Mouse (Mus musculus): ENCODE results near the gene 4930519P11Rik. TPM values are rescaled to one million over a fixed set of nuclear protein-coding genes. Genes with fewer than 3 reads are reported as not detected.

Gene 4930519P11Rik
- total and polyA plus RNA-seq, 2 experiments from 2014 or later = 1.1 TPM; not detected in 1

DNA sequence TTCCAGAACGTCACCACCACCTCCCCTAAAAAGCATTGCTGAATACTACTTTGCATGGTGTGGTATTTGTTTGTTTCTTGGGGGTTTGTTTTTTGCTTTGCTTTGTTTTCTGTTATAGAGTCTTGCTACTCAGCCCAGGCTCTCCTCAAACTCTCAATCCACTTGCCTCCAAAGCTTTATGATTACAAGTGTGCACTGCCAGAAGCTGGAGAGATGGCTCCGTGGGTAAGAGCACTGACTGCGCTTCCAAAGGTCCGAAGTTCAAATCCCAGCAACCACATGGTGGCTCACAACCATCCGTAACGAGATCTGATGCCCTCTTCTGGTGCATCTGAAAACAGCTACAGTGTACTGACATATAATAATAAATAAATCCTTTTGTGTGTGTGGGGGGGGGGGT is 12.7 kb downstream of the 4930519P11Rik start:
- Histone ChIP-seq H3K36me3 (ENCODE audit: insufficient read depth) (peaks cover 4% of the 10 kb centered on the region; the same call in 1 of the 2 replicates), H3K9me3 (ENCODE audit: low read length) (no peaks in the 10 kb centered on the region), H3K27ac (ENCODE audit: low read depth, low read length) (no peak overlapping the region), H3K4me2 (ENCODE audit: low read depth) (no peak overlapping the region), H3K4me3 (ENCODE audit: low read depth, low read length) (no peak overlapping the region), H3K27me3 (ENCODE audit: insufficient read depth, low read length) (no peaks in the 10 kb centered on the region), H3K4me1 (ENCODE audit: insufficient read depth) (peaks cover 11% of the 10 kb centered on the region; the same call in 1 of the 2 replicates), H3K9ac (no peak overlapping the region)
- DNase-seq (no peak), ATAC-seq (no peak)
- TF ChIP-seq CTCF (IDR thresholded peaks at IDR 0.05; ENCODE audit: low read depth) = no peak
- 71% methylated on average over 6 of the region's 6 CpGs for WGBS

DNA sequence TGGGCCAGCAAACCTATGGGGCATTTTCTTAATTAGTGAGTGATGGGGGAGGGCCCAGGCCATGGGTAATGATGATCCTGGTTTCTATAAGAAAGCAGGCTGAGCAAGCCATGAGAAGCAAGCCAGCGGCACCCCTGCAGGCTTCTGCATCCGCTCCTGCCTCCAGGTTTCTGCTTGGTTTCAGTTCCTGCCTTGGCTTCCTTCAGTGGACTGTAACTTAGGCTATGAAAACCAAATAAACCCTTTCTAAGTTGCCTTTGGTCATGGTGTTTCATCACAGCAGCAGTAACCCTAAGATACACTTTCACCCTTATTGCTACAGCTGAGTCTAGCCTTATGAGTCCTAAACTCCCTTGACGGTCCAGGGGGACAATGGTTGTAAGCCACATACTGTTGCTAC is 15.8 kb downstream of the 4930519P11Rik start:
- WGBS = 84% methylated on average over 3 of the region's 3 CpGs
- no peak overlapping the region for H3K27ac ChIP-seq (ENCODE audit: low read depth, low read length)
- DNase-seq (no peak), ATAC-seq (no peak)
- H3K9me3 ChIP-seq (ENCODE audit: low read length) = no peaks in the 10 kb centered on the region
- peaks cover 6% of the 10 kb centered on the region; the same call in 1 of the 2 replicates for H3K36me3 ChIP-seq (ENCODE audit: insufficient read depth)
- no peak overlapping the region for H3K9ac ChIP-seq
- H3K27me3 ChIP-seq (ENCODE audit: insufficient read depth, low read length) = no peaks in the 10 kb centered on the region
- TF ChIP-seq CTCF (IDR thresholded peaks at IDR 0.05; ENCODE audit: low read depth) = no peak
- H3K4me1 ChIP-seq (ENCODE audit: insufficient read depth) = no peaks in the 10 kb centered on the region
- H3K4me3 ChIP-seq (ENCODE audit: low read depth, low read length) = no peak overlapping the region
- no peak overlapping the region for H3K4me2 ChIP-seq (ENCODE audit: low read depth)

- no peak for DNase-seq
- no peaks in the 10 kb centered on the region for H3K9me3 ChIP-seq (ENCODE audit: low read length)
- TF ChIP-seq CTCF (IDR thresholded peaks at IDR 0.05; ENCODE audit: low read depth) = no peak
- H3K27ac ChIP-seq (ENCODE audit: low read depth, low read length) = no peak overlapping the region
- H3K9ac ChIP-seq = no peak overlapping the region
- H3K4me3 ChIP-seq (ENCODE audit: low read depth, low read length) = no peak overlapping the region
- 69% methylated on average over 5 of the region's 5 CpGs for WGBS
- no peaks in the 10 kb centered on the region for H3K4me1 ChIP-seq (ENCODE audit: insufficient read depth)
- no peaks in the 10 kb centered on the region for H3K27me3 ChIP-seq (ENCODE audit: insufficient read depth, low read length)
- H3K4me2 ChIP-seq (ENCODE audit: low read depth) = no peak overlapping the region
- ATAC-seq = no peak
- peaks cover 6% of the 10 kb centered on the region; the same call in 1 of the 2 replicates for H3K36me3 ChIP-seq (ENCODE audit: insufficient read depth)
Measured at GRCm38 (mm10) chr2:154595775-154596174, 17.5 kb downstream of the 4930519P11Rik start.

DNA sequence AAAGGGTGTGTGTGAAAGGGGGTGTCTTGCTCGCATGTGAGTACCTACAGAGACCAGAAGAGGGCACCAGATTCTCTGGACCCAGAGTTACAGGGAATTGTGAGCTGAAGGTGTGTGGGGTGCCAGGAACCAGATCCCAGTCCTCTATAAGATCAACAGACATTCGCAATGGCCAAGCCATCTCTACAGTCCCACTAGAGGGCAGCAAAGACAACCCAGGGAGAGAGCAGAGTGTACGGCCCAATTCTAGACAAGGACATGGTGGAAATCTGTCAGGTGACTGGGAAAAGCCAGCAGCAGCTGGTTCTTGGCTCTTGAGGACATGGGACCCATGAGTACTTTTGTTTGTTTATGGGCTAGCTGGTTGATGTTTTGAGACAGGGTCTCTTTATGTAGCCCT is 20.2 kb downstream of the 4930519P11Rik start:
- H3K4me2 ChIP-seq (ENCODE audit: low read depth) = no peak overlapping the region
- TF ChIP-seq CTCF (IDR thresholded peaks at IDR 0.05; ENCODE audit: low read depth) = peak; percentile 46; the same call in 1 of the 2 replicates
- H3K4me1 ChIP-seq (ENCODE audit: insufficient read depth) = no peaks in the 10 kb centered on the region; the same call in 1 of the 2 replicates
- H3K9ac ChIP-seq = no peak overlapping the region
- no peak for ATAC-seq
- DNase-seq = no peak
- no peaks in the 10 kb centered on the region for H3K27me3 ChIP-seq (ENCODE audit: insufficient read depth, low read length)
- H3K4me3 ChIP-seq (ENCODE audit: low read depth, low read length) = no peak overlapping the region
- peaks cover 6% of the 10 kb centered on the region; the same call in 1 of the 2 replicates for H3K36me3 ChIP-seq (ENCODE audit: insufficient read depth)
- no peak overlapping the region for H3K27ac ChIP-seq (ENCODE audit: low read depth, low read length)
- WGBS = 72% methylated on average over 3 of the region's 3 CpGs
- H3K9me3 ChIP-seq (ENCODE audit: low read length) = no peaks in the 10 kb centered on the region

DNA sequence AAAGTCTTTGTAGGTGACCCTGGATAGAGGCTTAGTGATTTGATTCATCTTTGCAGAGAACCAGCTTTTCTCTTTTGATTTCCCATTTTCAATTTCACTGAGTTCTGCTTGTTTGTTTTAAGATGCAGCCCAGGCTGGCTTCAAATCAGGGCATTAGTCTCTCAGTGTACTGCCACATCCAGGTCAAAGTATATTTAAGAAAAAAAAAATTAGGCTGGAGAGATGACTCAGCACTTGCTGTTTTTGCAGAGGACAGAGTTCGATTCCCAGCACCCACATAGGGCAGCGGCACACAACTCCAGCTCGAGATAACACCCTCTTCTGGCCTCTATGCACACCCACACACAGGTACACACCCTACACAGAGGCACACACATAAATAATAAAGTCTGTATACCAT is 22.0 kb downstream of the 4930519P11Rik start:
- Histone ChIP-seq H3K27ac (ENCODE audit: low read depth, low read length) (no peak overlapping the region), H3K36me3 (ENCODE audit: insufficient read depth) (peaks cover 6% of the 10 kb centered on the region; the same call in 1 of the 2 replicates), H3K4me3 (ENCODE audit: low read depth, low read length) (no peak overlapping the region), H3K4me2 (ENCODE audit: low read depth) (no peak overlapping the region), H3K27me3 (ENCODE audit: insufficient read depth, low read length) (no peaks in the 10 kb centered on the region), H3K9me3 (ENCODE audit: low read length) (no peaks in the 10 kb centered on the region), H3K4me1 (ENCODE audit: insufficient read depth) (no peaks in the 10 kb centered on the region; the same call in 1 of the 2 replicates), H3K9ac (no peak overlapping the region)
- DNase-seq = no peak
- WGBS = 88% methylated on average over 3 of the region's 3 CpGs
- no peak for ATAC-seq
- TF ChIP-seq CTCF (IDR thresholded peaks at IDR 0.05; ENCODE audit: low read depth) = no peak

DNA sequence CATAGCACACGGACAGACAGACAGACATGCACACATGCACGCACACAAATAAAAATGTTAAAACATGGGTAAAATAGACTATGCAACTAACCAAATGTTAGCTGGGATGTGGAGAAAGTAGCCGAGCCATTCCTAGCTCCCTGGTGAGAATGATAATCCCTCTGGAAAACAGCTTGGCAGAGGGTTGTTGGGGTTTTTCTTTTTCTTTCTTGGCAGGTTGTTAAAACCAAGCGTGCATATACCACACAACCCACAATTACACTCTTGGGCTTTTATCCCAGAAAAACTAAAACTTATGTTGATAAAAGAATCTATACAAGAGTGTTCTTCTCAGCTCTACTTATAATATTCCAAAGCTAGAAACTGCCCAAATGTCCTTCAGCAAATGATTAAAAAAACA is 24.2 kb downstream of the 4930519P11Rik start:
- Histone ChIP-seq H3K9ac (no peak overlapping the region), H3K36me3 (ENCODE audit: insufficient read depth) (no peaks in the 10 kb centered on the region)
- WGBS = 59% methylated on average over 4 of the region's 4 CpGs

GRCm38 (mm10) chr2:154586405-154586804 is 26.8 kb downstream of the 4930519P11Rik start:
- Histone ChIP-seq H3K4me3 (ENCODE audit: low read depth, low read length) (no peak overlapping the region), H3K27me3 (ENCODE audit: insufficient read depth, low read length) (no peaks in the 10 kb centered on the region), H3K4me1 (ENCODE audit: insufficient read depth) (peaks cover 16% of the 10 kb centered on the region), H3K36me3 (ENCODE audit: insufficient read depth) (no peaks in the 10 kb centered on the region), H3K9me3 (ENCODE audit: low read length) (no peaks in the 10 kb centered on the region), H3K9ac (no peak overlapping the region), H3K4me2 (ENCODE audit: low read depth) (no peak overlapping the region), H3K27ac (ENCODE audit: low read depth, low read length) (no peak overlapping the region)
- DNase-seq (peak; percentile 54), ATAC-seq (no peak)
- TF ChIP-seq CTCF (IDR thresholded peaks at IDR 0.05; ENCODE audit: low read depth) = peak; percentile 73
- 71% methylated on average over 5 of the region's 5 CpGs for WGBS

More for the DNA sequence above, 24.2 kb downstream of the 4930519P11Rik start:
- H3K4me1 ChIP-seq (ENCODE audit: insufficient read depth) = peaks cover 10% of the 10 kb centered on the region
- no peak overlapping the region for H3K27ac ChIP-seq (ENCODE audit: low read depth, low read length)
- ATAC-seq (peak; percentile 30; the same call in 1 of the 2 replicates), DNase-seq (peak; percentile 48)
- no peak for TF ChIP-seq CTCF (IDR thresholded peaks at IDR 0.05; ENCODE audit: low read depth)
- no peaks in the 10 kb centered on the region for H3K27me3 ChIP-seq (ENCODE audit: insufficient read depth, low read length)
- H3K4me2 ChIP-seq (ENCODE audit: low read depth) = no peak overlapping the region
- no peak overlapping the region for H3K4me3 ChIP-seq (ENCODE audit: low read depth, low read length)
- H3K9me3 ChIP-seq (ENCODE audit: low read length) = no peaks in the 10 kb centered on the region

Measured in forebrain, postnatal 0 days (tissue).